ENCODE assay signal across 25 mouse cellular contexts in the genomic region with DNA sequence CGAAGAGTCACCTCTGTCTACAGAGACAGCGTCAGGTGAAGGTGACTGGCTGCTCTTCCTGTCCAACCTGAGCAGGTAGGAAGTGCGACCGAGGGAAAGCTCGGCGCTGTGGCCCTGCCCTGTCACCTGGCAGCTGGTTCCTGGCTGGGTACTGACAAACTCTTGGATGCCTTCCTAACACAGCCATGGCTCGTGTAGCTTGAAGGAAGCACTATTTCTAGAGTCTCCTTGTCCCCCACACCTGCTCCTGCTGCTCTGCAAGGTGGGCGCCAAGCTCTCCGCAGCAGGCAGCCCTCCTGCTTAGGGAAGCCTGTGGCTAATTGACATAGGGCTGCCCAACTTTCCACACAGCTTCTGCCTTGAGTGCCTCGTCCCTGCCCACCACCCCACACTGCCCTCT.
DNase-seq lines count a peak whose midpoint lies in the region; ATAC-seq and TF ChIP-seq lines count a peak whose summit lies in the region.
"Had no signal": no experiment of that assay in that cellular context is flagged by ENCODE, and none has a peak within 500 bp of the region (broad histone marks: within the 10 kb centered on the region; RNA-seq: fewer than 3 reads in every experiment).

No protein-coding gene starts in this region.

- H3K9me3 ChIP-seq in limb, embryonic 15.5 days = no peaks in the 10 kb centered on the region
- no peaks in the 10 kb centered on the region for H3K9me3 ChIP-seq in limb, embryonic 10.5 days (replicated peaks)
- H3K9me3 ChIP-seq in forebrain, embryonic 16.5 days (ENCODE audit: control insufficient read depth, low read length) = no peaks in the 10 kb centered on the region
- H3K9me3 ChIP-seq: embryonic facial prominence, embryonic 12.5 days; G1E; hindbrain, embryonic 13.5 days; liver, embryonic 12.5 days; midbrain, embryonic 10.5 days; midbrain, embryonic 15.5 days had no signal

- no peaks in the 10 kb centered on the region for H3K27me3 ChIP-seq in limb, embryonic 15.5 days
- H3K27me3 ChIP-seq in limb, embryonic 10.5 days (ENCODE audit: low read depth, poor library complexity, severe bottlenecking) = no peaks in the 10 kb centered on the region
- H3K27me3 ChIP-seq in myocyte (ENCODE audit: control insufficient read depth, insufficient read depth, insufficient read length) = no peaks in the 10 kb centered on the region
- no peaks in the 10 kb centered on the region for H3K27me3 ChIP-seq in forebrain, embryonic 16.5 days (replicated peaks; ENCODE audit: control insufficient read depth, insufficient read depth, low read length)
- H3K27me3 ChIP-seq: embryonic facial prominence, embryonic 12.5 days; liver, embryonic 12.5 days; midbrain, embryonic 15.5 days had no signal

- peaks cover 44% of the 10 kb centered on the region for H3K36me3 ChIP-seq in limb, embryonic 15.5 days
- H3K36me3 ChIP-seq in limb, embryonic 10.5 days = peaks cover 86% of the 10 kb centered on the region
- H3K36me3 ChIP-seq in myocyte (ENCODE audit: control insufficient read depth, insufficient read depth) = peaks cover 16% of the 10 kb centered on the region
- no peaks in the 10 kb centered on the region for H3K36me3 ChIP-seq in forebrain, embryonic 16.5 days (ENCODE audit: control insufficient read depth, insufficient read depth)
- H3K36me3 ChIP-seq: G1E; hindbrain, embryonic 13.5 days; liver, embryonic 12.5 days; midbrain, embryonic 15.5 days had no signal

- peak; percentile 75 for DNase-seq in cerebellum, adult 11-12 months
- DNase-seq in cerebellum, adult 8-10 months = no peak
- DNase-seq in limb, embryonic 10.5 days (ENCODE audit: low spot score) = no peak
- DNase-seq in cerebellum, postnatal 10 days = peak; percentile 65 to 72
- DNase-seq in heart, postnatal 14 days = no peak
- DNase-seq: gastrocnemius, postnatal 10 days; kidney, adult 9 months; kidney, postnatal 10 days; layer of hippocampus, postnatal 36 days; liver, postnatal 0 days; spleen, adult 18-20 months; thymus, adult 2 months; thymus, postnatal 36 days had no signal

- 0 out of 2 replicates have a peak overlapping the region, but pooled peaks have one; percentile 76 for H3K27ac ChIP-seq in limb, embryonic 15.5 days
- no peak overlapping the region for H3K27ac ChIP-seq in limb, embryonic 10.5 days
- H3K27ac ChIP-seq in forebrain, embryonic 16.5 days (ENCODE audit: low read length) = no peak overlapping the region
- H3K27ac ChIP-seq: embryonic facial prominence, embryonic 12.5 days; hindbrain, embryonic 13.5 days; liver, embryonic 12.5 days; macrophage; midbrain, embryonic 10.5 days; midbrain, embryonic 15.5 days had no signal

- no peak for ATAC-seq in limb, embryonic 15.5 days (ENCODE audit: insufficient number of reproducible peaks, low FRiP score, low TSS enrichment, low read depth)
- no peak for ATAC-seq in forebrain, embryonic 16.5 days
- ATAC-seq: forebrain, embryonic 14.5 days; intestine, postnatal 0 days; liver, embryonic 12.5 days; liver, postnatal 0 days; midbrain, embryonic 15.5 days had no signal

- peaks cover 62% of the 10 kb centered on the region for H3K4me1 ChIP-seq in limb, embryonic 15.5 days
- peaks cover 39% of the 10 kb centered on the region for H3K4me1 ChIP-seq in limb, embryonic 10.5 days
- peaks cover 19% of the 10 kb centered on the region for H3K4me1 ChIP-seq in forebrain, embryonic 16.5 days (replicated peaks; ENCODE audit: control insufficient read depth, insufficient read depth, low read length)

- no peak overlapping the region for H3K9ac ChIP-seq in limb, embryonic 15.5 days
- no peak overlapping the region for H3K9ac ChIP-seq in forebrain, embryonic 16.5 days (replicated peaks; ENCODE audit: low read depth, low read length)
- H3K9ac ChIP-seq: embryonic facial prominence, embryonic 12.5 days; hindbrain, embryonic 13.5 days; liver, embryonic 12.5 days; liver, postnatal 0 days; midbrain, embryonic 15.5 days had no signal

- WGBS in limb, embryonic 15.5 days = 87% methylated on average over 10 of the region's 10 CpGs
- 93% methylated on average over 10 of the region's 10 CpGs for WGBS in limb, embryonic 10.5 days
- 87% methylated on average over 10 of the region's 10 CpGs for WGBS in forebrain, embryonic 16.5 days

- peaks cover 72% of the 10 kb centered on the region for H3K79me2 ChIP-seq in myocyte (ENCODE audit: control insufficient read depth, insufficient read depth)

- intact Hi-C loops in heart, postnatal 14 days (cut with DNase I) = no loop called here

- peak; percentile 22 for TF ChIP-seq POLR2A in myocyte (IDR thresholded peaks at IDR 0.05; ENCODE audit: insufficient read length, low read depth)

- H3K4me2 ChIP-seq in limb, embryonic 15.5 days = no peak overlapping the region
- no peak overlapping the region for H3K4me2 ChIP-seq in myocyte (ENCODE audit: low read depth)
- no peak overlapping the region for H3K4me2 ChIP-seq in forebrain, embryonic 16.5 days (ENCODE audit: low read length)
- H3K4me2 ChIP-seq: embryonic facial prominence, embryonic 12.5 days; hindbrain, embryonic 13.5 days; liver, embryonic 12.5 days; midbrain, embryonic 15.5 days had no signal

- no peak overlapping the region for H3K4me3 ChIP-seq in limb, embryonic 15.5 days
- no peak overlapping the region for H3K4me3 ChIP-seq in limb, embryonic 10.5 days
- H3K4me3 ChIP-seq in myocyte = no peak overlapping the region
- H3K4me3 ChIP-seq in forebrain, embryonic 16.5 days (replicated peaks; ENCODE audit: low read length) = no peak overlapping the region
- H3K4me3 ChIP-seq: embryonic facial prominence, embryonic 12.5 days; hindbrain, embryonic 13.5 days; liver, embryonic 12.5 days; midbrain, embryonic 10.5 days; midbrain, embryonic 15.5 days had no signal

- no peak overlapping the region for H3ac ChIP-seq in myocyte (ENCODE audit: control insufficient read depth, insufficient read length)

TF ChIP-seq in myocyte, 11 proteins besides CTCF, POLR2A, EP300 and RAD21:
- TF ChIP-seq POLR2AphosphoS2 (IDR thresholded peaks at IDR 0.05; ENCODE audit: insufficient read length, low read depth) (peak; percentile 46), E2F4 (IDR thresholded peaks at IDR 0.05; ENCODE audit: insufficient read depth) (no peak)

Comparison
In these comparisons a context has a peak if more than half of its experiments do, and no peak if none do; other contexts are left out.
1. DNase-seq: peak in cerebellum, adult 11-12 months (single experiment) and cerebellum, postnatal 10 days (2 of 2); none in cerebellum, adult 8-10 months (single experiment), limb, embryonic 10.5 days (single experiment) and heart, postnatal 14 days (0 of 2).